Mouse (Mus musculus) intestine, embryonic 16.5 days (tissue): Measurements from ENCODE around the gene Med26. TPM values are rescaled to one million over a fixed set of nuclear protein-coding genes. Genes with fewer than 3 reads are reported as not detected.

Source experiments
- ATAC-seq: fragments of 200-750 bp; cut with Nextera tagmentation; 2 replicates; pipeline ENCODE4 v1.8.0; 2017; ENCODE audit warnings: moderate TSS enrichment, moderate library complexity
- H3K27ac ChIP-seq: fragments of 300-500 bp; sonication (generic); 2 replicates; pipeline ENCODE4 v1.5.1; 2014; ENCODE audit warnings: mild to moderate bottlenecking, low read length
- H3K27me3 ChIP-seq: fragments of 300-500 bp; sonication (generic); replicated peaks from 2 replicates; pipeline ENCODE4 v1.6.1; 2014; ENCODE audit warnings: low read length, control low read depth, mixed read lengths; ENCODE audit not compliant: control insufficient read depth, insufficient read depth
- H3K36me3 ChIP-seq: fragments of 300-500 bp; sonication (generic); 2 replicates; pipeline ENCODE4 v1.6.1; 2014; ENCODE audit warnings: low read length, control low read depth; ENCODE audit not compliant: control insufficient read depth, insufficient read depth
- H3K4me1 ChIP-seq: fragments of 300-500 bp; sonication (generic); 2 replicates; pipeline ENCODE4 v1.6.1; 2014; ENCODE audit warnings: low read length, control low read depth, mixed read lengths; ENCODE audit not compliant: control insufficient read depth, insufficient read depth
- H3K4me2 ChIP-seq: fragments of 300-500 bp; sonication (generic); 2 replicates; pipeline ENCODE4 v1.6.1; 2014; ENCODE audit warnings: low read depth, low read length, control low read depth
- H3K4me3 ChIP-seq: fragments of 300-500 bp; sonication (generic); 2 replicates; pipeline ENCODE4 v1.5.1; 2014; ENCODE audit warnings: mild to moderate bottlenecking, low read length
- H3K9ac ChIP-seq: fragments of 300-500 bp; sonication (generic); 2 replicates; pipeline ENCODE4 v1.6.1; 2014; ENCODE audit warnings: low read depth, low read length
- H3K9me3 ChIP-seq: fragments of 300-500 bp; sonication (generic); 2 replicates; pipeline ENCODE4 v1.6.1; 2016; ENCODE audit warnings: low read length, control low read depth; ENCODE audit not compliant: control insufficient read depth
- WGBS: fragments of 180-500 bp; shearing (Covaris S2); extraction: QIAGEN DNeasy Blood & Tissue Kit; methylation state at CpG from one replicate; pipeline ENCODE4 v1.1.7; 2014; 5-methylcytosine and 5-hydroxymethylcytosine counted together
- polyA plus RNA-seq: library from polyadenylated mRNA; unstranded; fragments of >200 nt; fragmentation: Nextera tagmentation; extraction: Ambion mirVana; gene quantifications from 2 replicates; pipeline ENCODE4 v1.2.1, GENCODE M21; 2015

The Med26 gene
- polyA plus RNA-seq, 1 experiment from 2014 or later = 14.2 TPM

GRCm38 (mm10) chr8:72470684-72471083 is 77.4 kb downstream of the Med26 start:
- WGBS = 95% methylated on average over 7 of the region's 7 CpGs
- no peak overlapping the region for H3K4me3 ChIP-seq
- H3K9me3 ChIP-seq = no peaks in the 10 kb centered on the region
- no peak overlapping the region for H3K4me2 ChIP-seq
- H3K4me1 ChIP-seq = peaks cover 7% of the 10 kb centered on the region
- H3K36me3 ChIP-seq = peaks cover 44% of the 10 kb centered on the region
- no peak for ATAC-seq
- H3K27me3 ChIP-seq = no peaks in the 10 kb centered on the region
- no peak overlapping the region for H3K9ac ChIP-seq
- H3K27ac ChIP-seq = no peak overlapping the region

GRCm38 (mm10) chr8:72469984-72470383 is 78.1 kb downstream of the Med26 start:
- Histone ChIP-seq H3K9ac (no peak overlapping the region), H3K9me3 (no peaks in the 10 kb centered on the region), H3K4me2 (no peak overlapping the region), H3K36me3 (peaks cover 50% of the 10 kb centered on the region), H3K27ac (no peak overlapping the region), H3K4me1 (peaks cover 7% of the 10 kb centered on the region), H3K4me3 (no peak overlapping the region), H3K27me3 (no peaks in the 10 kb centered on the region)
- WGBS = 92% methylated on average over 8 of the region's 8 CpGs
- no peak for ATAC-seq

- 86% methylated on average over 2 of the region's 2 CpGs for WGBS
- Histone ChIP-seq H3K4me1 (peaks cover 7% of the 10 kb centered on the region), H3K9me3 (no peaks in the 10 kb centered on the region), H3K36me3 (peaks cover 55% of the 10 kb centered on the region), H3K4me3 (no peak overlapping the region), H3K27ac (no peak overlapping the region), H3K4me2 (no peak overlapping the region), H3K9ac (no peak overlapping the region), H3K27me3 (no peaks in the 10 kb centered on the region)
- ATAC-seq = no peak
Measured at GRCm38 (mm10) chr8:72469243-72469642, 78.8 kb downstream of the Med26 start.

- H3K9ac ChIP-seq = no peak overlapping the region
- no peaks in the 10 kb centered on the region for H3K4me1 ChIP-seq
- no peak overlapping the region for H3K4me2 ChIP-seq
- H3K4me3 ChIP-seq = no peak overlapping the region
- WGBS = 91% methylated on average over 10 of the region's 10 CpGs
- no peaks in the 10 kb centered on the region for H3K9me3 ChIP-seq
- no peaks in the 10 kb centered on the region for H3K27me3 ChIP-seq
- H3K27ac ChIP-seq = no peak overlapping the region
- H3K36me3 ChIP-seq = peaks cover 78% of the 10 kb centered on the region
- ATAC-seq = no peak
Measured at GRCm38 (mm10) chr8:72464211-72464610, 83.9 kb downstream of the Med26 start.

GRCm38 (mm10) chr8:72459881-72460533 is 88.1 kb downstream of the Med26 start:
- no peaks in the 10 kb centered on the region for H3K9me3 ChIP-seq
- H3K27ac ChIP-seq = no peak overlapping the region
- no peak overlapping the region for H3K9ac ChIP-seq
- peaks cover 51% of the 10 kb centered on the region for H3K36me3 ChIP-seq
- no peaks in the 10 kb centered on the region for H3K27me3 ChIP-seq
- no peaks in the 10 kb centered on the region for H3K4me1 ChIP-seq
- H3K4me3 ChIP-seq = no peak overlapping the region
- no peak for ATAC-seq
- no peak overlapping the region for H3K4me2 ChIP-seq
- WGBS = 88% methylated on average over 4 of the region's 4 CpGs

GRCm38 (mm10) chr8:72458457-72458856 is 89.6 kb downstream of the Med26 start:
- H3K4me3 ChIP-seq = no peak overlapping the region
- no peak for ATAC-seq
- peaks cover 44% of the 10 kb centered on the region for H3K36me3 ChIP-seq
- no peaks in the 10 kb centered on the region for H3K27me3 ChIP-seq
- peaks cover 5% of the 10 kb centered on the region for H3K9me3 ChIP-seq
- 82% methylated on average over 6 of the region's 6 CpGs for WGBS
- H3K9ac ChIP-seq = no peak overlapping the region
- no peak overlapping the region for H3K4me2 ChIP-seq
- H3K4me1 ChIP-seq = no peaks in the 10 kb centered on the region
- H3K27ac ChIP-seq = no peak overlapping the region

- H3K9ac ChIP-seq = no peak overlapping the region
- peaks cover 7% of the 10 kb centered on the region for H3K9me3 ChIP-seq
- H3K4me2 ChIP-seq = no peak overlapping the region
- ATAC-seq = no peak
- H3K4me1 ChIP-seq = no peaks in the 10 kb centered on the region
- H3K27me3 ChIP-seq = no peaks in the 10 kb centered on the region
- peaks cover 42% of the 10 kb centered on the region for H3K36me3 ChIP-seq
- H3K4me3 ChIP-seq = no peak overlapping the region
- H3K27ac ChIP-seq = no peak overlapping the region
- 89% methylated on average over 3 of the region's 3 CpGs for whole genome bisulfite sequencing
Measured at GRCm38 (mm10) chr8:72457806-72458205, 90.3 kb downstream of the Med26 start.

- peaks cover 7% of the 10 kb centered on the region for H3K9me3 ChIP-seq
- H3K27me3 ChIP-seq = no peaks in the 10 kb centered on the region
- H3K9ac ChIP-seq = no peak overlapping the region
- no peaks in the 10 kb centered on the region for H3K4me1 ChIP-seq
- no peak overlapping the region for H3K4me3 ChIP-seq
- WGBS = 92% methylated on average over 4 of the region's 4 CpGs
- no peak overlapping the region for H3K27ac ChIP-seq
- ATAC-seq = no peak
- H3K4me2 ChIP-seq = no peak overlapping the region
- peaks cover 24% of the 10 kb centered on the region for H3K36me3 ChIP-seq
Measured at GRCm38 (mm10) chr8:72455317-72455716, 92.8 kb downstream of the Med26 start.

GRCm38 (mm10) chr8:72453904-72454303 is 94.2 kb downstream of the Med26 start:
- peaks cover 7% of the 10 kb centered on the region for H3K9me3 ChIP-seq
- no peak overlapping the region for H3K9ac ChIP-seq
- no peak overlapping the region for H3K4me2 ChIP-seq
- H3K27me3 ChIP-seq = no peaks in the 10 kb centered on the region
- H3K4me1 ChIP-seq = no peaks in the 10 kb centered on the region
- ATAC-seq = no peak
- peaks cover 26% of the 10 kb centered on the region for H3K36me3 ChIP-seq
- 92% methylated on average over 2 of the region's 2 CpGs for WGBS
- H3K27ac ChIP-seq = no peak overlapping the region
- H3K4me3 ChIP-seq = no peak overlapping the region

GRCm38 (mm10) chr8:72451516-72451915 is 96.6 kb downstream of the Med26 start:
- H3K4me1 ChIP-seq = no peaks in the 10 kb centered on the region
- H3K27me3 ChIP-seq = no peaks in the 10 kb centered on the region
- no peak for ATAC-seq
- no peak overlapping the region for H3K27ac ChIP-seq
- H3K36me3 ChIP-seq = peaks cover 20% of the 10 kb centered on the region
- H3K9ac ChIP-seq = no peak overlapping the region
- 61% methylated on average over 8 of the region's 8 CpGs for WGBS
- no peak overlapping the region for H3K4me2 ChIP-seq
- H3K9me3 ChIP-seq = peaks cover 7% of the 10 kb centered on the region
- H3K4me3 ChIP-seq = no peak overlapping the region
